Comparison of ENCODE assay signal across 8 mouse cellular contexts in genomic region chr1:87621146-87621857, GRCm38 (mm10). TPM values are rescaled to one million over a fixed set of nuclear protein-coding genes. Genes with fewer than 3 reads are reported as not detected.
DNase-seq lines count a peak whose midpoint lies in the region; ATAC-seq and TF ChIP-seq lines count a peak whose summit lies in the region.

No protein-coding gene starts in this region.

- no peak for DNase-seq in kidney, adult 2 months
- no peak for DNase-seq in kidney, adult 9 months
- peak; percentile 78 for DNase-seq in CD4-positive helper T cell, adult 2 months (ENCODE audit: low read depth, low spot score)
- DNase-seq in urinary bladder, postnatal 36 days (ENCODE audit: low spot score in 2 of 2) = no peak
- DNase-seq in adrenal gland, adult 2 months = no peak
- DNase-seq in left cerebral cortex, postnatal 10 days (ENCODE audit: extremely low spot score in 1 of 2, low spot score in 2 of 2) = no peak

- no peaks in the 10 kb centered on the region for H3K36me3 ChIP-seq in kidney, adult 2 months (ENCODE audit: control insufficient read depth, insufficient read depth, low read length)
- H3K36me3 ChIP-seq in liver, embryonic 16.5 days (ENCODE audit: control insufficient read depth, insufficient read depth) = no peaks in the 10 kb centered on the region

- no peak for TF ChIP-seq CTCF in kidney, adult 2 months (conservative IDR thresholded peaks at IDR 0.05; ENCODE audit: insufficient read depth, insufficient read length, low read depth, low read length)

- peak overlapping the region; percentile 48 for H3K4me3 ChIP-seq in kidney, adult 2 months (ENCODE audit: insufficient read depth, low read depth, low read length)
- peak overlapping the region; percentile 61 for H3K4me3 ChIP-seq in liver, embryonic 16.5 days (ENCODE audit: low read depth, low read length)

- peak overlapping the region; percentile 73 for H3K9ac ChIP-seq in liver, embryonic 16.5 days (ENCODE audit: low read depth, low read length)

- 65% methylated on average over 9 of the region's 9 CpGs for WGBS in kidney, adult 2 months
- WGBS in liver, embryonic 16.5 days (ENCODE audit: insufficient replicate concordance) = 21% methylated on average over 9 of the region's 9 CpGs

- H3K4me2 ChIP-seq in liver, embryonic 16.5 days (ENCODE audit: low read depth, low read length) = peak overlapping the region; percentile 68

- peak; percentile 27; the same call in 1 of the 2 replicates for ATAC-seq in erythroid progenitor cell, adult 5-6 weeks (replicated peaks; ENCODE audit: low FRiP score, poor library complexity, severe bottlenecking)
- no peak for ATAC-seq in liver, embryonic 16.5 days (ENCODE audit: low read depth)

- intact Hi-C loops in left cerebral cortex, postnatal 10 days (cut with DNase I) = no loop called here

- no peak for TF ChIP-seq POLR2A in kidney, adult 2 months (IDR thresholded peaks at IDR 0.05; ENCODE audit: low read depth, low read length)

- H3K9me3 ChIP-seq in liver, embryonic 16.5 days (replicated peaks; ENCODE audit: control insufficient read depth, low read length) = no peaks in the 10 kb centered on the region

- peak overlapping the region; percentile 57 for H3K27ac ChIP-seq in kidney, adult 2 months (ENCODE audit: insufficient read depth, low read depth, low read length)
- peak overlapping the region; percentile 85 for H3K27ac ChIP-seq in liver, embryonic 16.5 days (ENCODE audit: low read length)

- 0 out of 2 replicates have a peak, but pooled peaks cover 4% of the 10 kb centered on the region for H3K4me1 ChIP-seq in kidney, adult 2 months (ENCODE audit: control insufficient read depth, insufficient read depth, low read length)
- peaks cover 56% of the 10 kb centered on the region for H3K4me1 ChIP-seq in liver, embryonic 16.5 days (ENCODE audit: control insufficient read depth, low read depth, low read length)

- H3K27me3 ChIP-seq in kidney, adult 2 months (replicated peaks; ENCODE audit: control insufficient read depth, insufficient read depth, low read length) = no peaks in the 10 kb centered on the region
- H3K27me3 ChIP-seq in liver, embryonic 16.5 days (ENCODE audit: control insufficient read depth, insufficient read depth, low read depth, low read length) = no peaks in the 10 kb centered on the region

RNA-seq across cellular contexts. Expression of gene Inpp5d, which starts 1.2 kb away (rescaled TPM):
- 18.6 and 20.0 TPM in 2 replicates for polyA plus RNA-seq in kidney, adult 2 months (2012; rRNA removed)
- total RNA-seq in erythroid progenitor cell, adult 5-6 weeks (2015; ENCODE audit: low replicate concordance) = 23.1 and 27.0 TPM in 2 replicates
- total RNA-seq in erythroid progenitor cell, adult 5-6 weeks (2017; ENCODE audit: low replicate concordance) = 15.1 TPM in 2 replicates
- polyA plus RNA-seq in liver, embryonic 16.5 days (2015; fragmentation: Nextera tagmentation; extraction: Ambion mirVana) = 12.6 and 14.2 TPM in 2 replicates
- 10 to 100 TPM; 11.5 to 18.4 TPM for total RNA-seq in adrenal gland, adult 2 months (2021)
- 17.5 and 21.1 TPM in 2 replicates for polyA plus RNA-seq in adrenal gland, adult 2 months (2012; rRNA removed)
- total RNA-seq in left cerebral cortex, postnatal 10 days (2021) = 10 to 100 TPM; 14.1 to 17.8 TPM

RNA-seq across cellular contexts. Expression of gene Ngef, which starts 47.6 kb away (rescaled TPM):
- polyA plus RNA-seq in kidney, adult 2 months (2012; rRNA removed) = 38.1 and 39.3 TPM in 2 replicates
- not detected in 2 replicates for total RNA-seq in erythroid progenitor cell, adult 5-6 weeks (2015; ENCODE audit: low replicate concordance)
- not detected in 2 replicates for total RNA-seq in erythroid progenitor cell, adult 5-6 weeks (2017; ENCODE audit: low replicate concordance)
- polyA plus RNA-seq in liver, embryonic 16.5 days (2015; fragmentation: Nextera tagmentation; extraction: Ambion mirVana) = 8.6 and 10.3 TPM in 2 replicates
- total RNA-seq in adrenal gland, adult 2 months (2021) = under 1 TPM; 0.14 to 0.41 TPM
- 0.29 and 0.39 TPM in 2 replicates for polyA plus RNA-seq in adrenal gland, adult 2 months (2012; rRNA removed)
- total RNA-seq in left cerebral cortex, postnatal 10 days (2021) = 100 to 1,000 TPM; 198 to 200 TPM

Comparison
In these comparisons a context has a peak if more than half of its experiments do, and no peak if none do; other contexts are left out.
1. RNA of gene Ngef, which starts 47.6 kb away (total RNA-seq): 198 to 200 TPM in left cerebral cortex, postnatal 10 days; 0.14 to 0.41 TPM in adrenal gland, adult 2 months and not detected in erythroid progenitor cell, adult 5-6 weeks; every median in the first group is over 100 times any median in the second.